Mouse (Mus musculus): Measurements from ENCODE around the gene Rmnd5b.
"Not testable (repeated sequence)": the region's sequence is repeated elsewhere in the genome, so short reads cannot be mapped to it uniquely, and the experiment has no call there.

Rmnd5b gene

DNA sequence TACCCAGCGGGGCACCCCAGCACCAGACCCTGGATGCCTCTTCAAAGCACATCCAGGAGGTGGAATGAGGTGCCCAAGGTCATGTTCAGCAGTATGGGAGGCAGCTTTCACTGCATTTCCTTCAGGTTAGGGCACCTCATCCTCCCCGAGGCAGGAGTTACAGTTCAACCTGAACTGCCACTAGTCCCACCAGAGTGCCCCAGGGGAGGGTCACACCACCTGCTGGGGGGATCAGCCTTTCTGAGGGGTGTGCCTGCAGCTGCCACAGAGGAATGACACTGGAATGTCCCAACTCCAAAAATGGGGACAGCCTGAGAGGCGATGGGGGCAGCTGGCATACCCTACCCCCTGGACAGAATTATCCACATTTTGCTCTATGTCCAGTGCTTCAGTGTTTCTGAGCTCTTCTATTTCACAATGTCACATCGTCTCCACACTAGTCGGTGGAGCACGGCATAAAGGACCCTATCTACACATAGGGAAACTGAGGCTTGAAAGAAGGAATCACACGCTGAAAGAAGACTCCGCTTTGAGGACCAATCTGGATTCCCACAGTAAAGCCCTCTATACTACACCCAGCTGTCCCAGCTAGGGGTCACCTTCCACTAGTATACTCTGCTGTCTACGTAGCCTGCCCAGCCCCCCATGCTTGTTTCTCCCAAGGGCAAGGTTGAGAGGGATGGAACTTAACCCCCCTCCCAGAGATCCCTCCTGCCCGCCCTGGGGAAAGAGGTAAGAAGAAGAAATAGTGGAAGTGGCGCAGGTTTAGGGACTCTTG is 13.6 kb upstream of the Rmnd5b start:
- no peak for DNase-seq (ENCODE audit: low read depth, low spot score)

DNA sequence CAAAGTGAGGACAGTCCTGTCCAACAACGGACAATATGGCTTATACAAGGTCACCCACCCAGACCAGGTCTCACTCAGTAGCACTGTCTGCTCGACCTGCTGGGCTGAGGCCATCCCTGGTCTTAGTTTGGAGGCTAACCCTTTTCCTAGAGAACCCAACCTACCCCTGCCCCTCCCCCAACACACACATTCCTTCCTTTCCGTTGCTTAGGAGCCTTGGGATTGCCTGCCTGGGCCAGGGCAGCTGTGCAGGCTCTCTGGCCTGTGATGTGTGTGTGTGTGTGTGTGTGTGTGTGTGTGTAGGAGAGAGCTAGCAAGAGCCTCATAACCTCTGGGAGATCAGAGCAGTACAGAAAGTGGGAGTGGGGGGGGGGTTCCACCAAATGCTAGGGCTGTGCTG is 12.9 kb upstream of the Rmnd5b start:
- DNase-seq (ENCODE audit: low read depth, low spot score): no peak

DNA sequence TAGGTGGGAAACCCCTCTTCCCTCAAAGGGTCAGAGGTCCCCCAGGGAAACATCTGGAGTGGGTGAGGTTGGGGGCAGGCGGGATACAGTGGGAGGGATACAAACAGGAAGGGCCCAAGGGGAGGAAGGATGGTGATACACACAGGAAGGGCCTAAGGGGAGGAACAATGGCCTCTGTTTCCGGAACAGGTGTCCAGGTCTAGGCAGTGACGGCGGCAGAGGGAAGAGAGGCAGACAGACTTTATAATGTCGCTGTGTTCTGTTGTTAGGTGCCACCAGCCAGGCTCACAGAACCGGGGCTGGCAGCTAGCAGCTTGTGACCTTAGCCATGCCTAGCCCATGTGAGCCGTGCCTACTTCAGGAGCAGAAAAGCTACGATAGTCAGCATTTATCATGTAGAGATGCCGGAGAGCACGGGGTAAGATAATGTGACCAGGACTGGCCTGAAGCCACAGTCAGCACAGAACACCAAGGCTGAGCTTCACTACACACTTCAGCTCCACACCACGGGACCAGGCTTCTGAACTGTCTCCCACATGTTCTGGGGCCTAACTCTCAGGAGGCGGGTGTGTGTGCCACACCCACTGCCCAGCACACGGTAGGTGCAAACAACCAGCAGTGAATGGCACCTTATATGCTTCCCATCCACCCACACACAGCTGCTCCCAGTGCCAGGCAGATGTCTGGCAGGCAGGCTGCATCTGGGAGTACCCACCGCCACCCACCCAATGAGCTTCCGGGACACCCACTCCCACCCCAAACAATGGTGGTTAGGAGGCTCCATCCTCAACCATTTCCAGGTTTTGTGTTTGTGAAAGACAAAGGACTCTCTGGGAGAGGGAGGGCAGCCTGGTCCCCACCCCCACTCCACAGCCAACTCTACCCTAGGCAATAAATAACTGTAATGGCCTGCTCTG is 11.3 kb upstream of the Rmnd5b start:
- no peak for DNase-seq (ENCODE audit: low read depth, low spot score)

DNA sequence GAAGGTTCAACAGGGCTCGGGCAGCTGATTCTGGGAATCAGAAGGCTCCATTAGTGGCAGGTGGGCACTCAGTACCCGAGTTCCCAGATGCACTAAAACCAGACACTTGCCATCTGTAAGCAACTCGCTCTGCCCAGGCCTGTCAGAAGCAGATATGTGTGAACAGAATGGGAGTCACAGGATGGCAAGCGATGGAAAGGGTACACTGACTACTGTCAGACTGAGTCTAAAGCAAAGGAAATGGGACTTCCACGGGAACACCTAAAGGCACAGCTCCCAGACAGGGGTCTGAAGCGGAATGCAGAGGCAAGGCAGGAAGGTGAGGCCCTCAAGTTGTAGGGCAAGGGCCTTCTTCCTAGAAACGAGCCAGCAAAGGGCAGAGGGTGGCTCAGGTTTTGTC is 10.5 kb upstream of the Rmnd5b start:
- no peak for DNase-seq (ENCODE audit: low read depth, low spot score)

DNA sequence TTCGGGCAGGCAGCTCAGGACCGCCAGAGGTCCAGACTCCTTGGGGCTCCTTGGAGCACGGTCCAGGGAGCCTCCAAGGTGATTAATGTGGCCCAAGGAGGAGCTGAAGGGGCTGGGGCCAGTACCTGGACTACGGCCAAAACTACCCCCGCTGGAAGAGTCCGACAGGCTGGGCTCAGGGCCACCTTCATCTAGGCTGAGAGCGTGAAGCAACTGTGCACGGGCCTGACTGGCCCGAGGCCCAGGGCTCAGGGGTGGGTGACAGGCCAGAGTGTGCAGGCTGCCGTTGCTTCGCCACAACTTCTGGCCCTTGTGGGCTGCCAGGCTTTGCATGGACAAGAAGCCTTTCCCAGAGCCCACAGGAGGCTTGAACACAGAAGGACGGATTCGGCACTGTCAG is 9.6 kb upstream of the Rmnd5b start:
- DNase-seq (ENCODE audit: low read depth, low spot score): no peak

DNA sequence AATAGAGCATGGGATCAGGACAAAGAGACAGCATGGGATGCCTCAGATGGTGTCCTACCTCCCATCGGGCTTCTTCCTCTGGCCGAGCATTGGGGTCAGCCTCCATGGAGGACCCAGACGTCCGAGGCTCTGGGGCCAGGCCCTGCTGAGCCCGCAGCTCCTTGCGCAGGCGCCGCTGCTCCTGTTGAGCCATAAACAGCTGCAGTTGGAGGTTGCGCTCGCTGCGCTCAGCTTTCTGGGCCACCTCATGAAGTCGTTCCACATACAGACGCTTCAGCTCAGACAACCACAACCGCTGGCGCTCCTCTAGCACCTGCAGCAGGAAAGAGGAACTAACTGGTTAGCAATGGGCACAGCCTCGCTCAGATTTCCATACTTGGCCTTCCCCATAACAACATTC is 8.5 kb upstream of the Rmnd5b start:
- peak; percentile 46 for DNase-seq (ENCODE audit: low read depth, low spot score)

DNA sequence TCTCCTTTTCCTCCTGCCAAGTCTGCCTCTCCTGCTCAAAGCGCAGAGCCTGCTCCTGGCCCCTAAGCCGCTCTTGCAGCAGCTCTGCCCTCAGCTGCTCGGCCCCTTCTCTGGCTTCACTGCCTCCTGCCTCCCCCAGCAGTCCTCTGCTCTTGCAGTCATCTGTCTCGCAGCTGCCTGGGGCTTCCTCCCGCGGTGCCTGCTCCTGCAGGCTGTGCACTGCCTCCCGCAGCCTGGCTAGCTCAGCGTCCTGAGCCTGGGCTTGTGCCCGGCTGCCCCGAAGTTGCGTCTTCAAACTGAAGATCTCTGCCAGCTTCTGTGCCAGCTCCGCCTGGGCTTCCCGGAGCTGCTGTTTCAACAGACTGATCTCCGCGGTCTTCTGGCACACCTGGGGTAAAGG is 8.1 kb upstream of the Rmnd5b start:
- no peak for DNase-seq (ENCODE audit: low read depth, low spot score)

DNA sequence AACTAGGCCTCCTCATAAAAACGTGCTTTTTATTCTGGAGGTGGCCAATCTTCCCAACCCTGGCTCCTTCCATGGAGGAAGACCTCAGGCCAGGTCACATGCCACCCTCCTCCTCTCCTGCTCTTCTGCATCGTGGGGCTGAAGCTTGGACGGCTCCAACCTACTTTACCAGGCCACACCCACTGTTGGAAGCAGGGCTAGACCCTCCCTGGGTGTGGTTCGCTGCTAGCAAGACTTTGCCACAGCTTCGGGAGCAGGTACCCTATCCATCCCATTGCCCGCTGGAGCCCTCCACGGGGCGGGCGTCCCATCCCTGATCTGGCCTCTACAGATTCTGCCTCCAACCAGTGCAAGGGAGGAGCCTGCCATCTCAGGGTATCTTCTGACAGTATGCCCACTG is 7.5 kb upstream of the Rmnd5b start:
- no peak for DNase-seq (ENCODE audit: low read depth, low spot score)

DNA sequence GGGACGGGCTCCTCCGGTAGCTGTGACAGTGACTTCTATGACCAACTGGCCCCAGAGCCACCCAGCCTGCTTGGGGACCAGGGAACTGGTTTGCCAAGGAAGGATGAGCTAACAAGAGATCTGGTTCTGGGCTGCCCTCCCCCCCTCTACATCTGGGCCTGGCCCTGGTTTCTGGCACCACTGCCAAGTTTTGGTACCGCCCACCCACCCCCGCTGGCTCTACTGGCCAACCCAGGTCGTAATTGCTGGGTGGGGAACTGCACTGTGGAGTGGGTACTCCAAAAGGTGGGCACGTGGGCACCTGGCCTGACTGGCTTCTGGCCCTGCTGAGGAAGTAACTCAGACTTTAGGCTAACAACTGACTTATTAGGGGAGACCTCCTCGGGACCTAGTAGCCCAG is 5.1 kb upstream of the Rmnd5b start:
- DNase-seq (ENCODE audit: low read depth, low spot score): no peak

DNA sequence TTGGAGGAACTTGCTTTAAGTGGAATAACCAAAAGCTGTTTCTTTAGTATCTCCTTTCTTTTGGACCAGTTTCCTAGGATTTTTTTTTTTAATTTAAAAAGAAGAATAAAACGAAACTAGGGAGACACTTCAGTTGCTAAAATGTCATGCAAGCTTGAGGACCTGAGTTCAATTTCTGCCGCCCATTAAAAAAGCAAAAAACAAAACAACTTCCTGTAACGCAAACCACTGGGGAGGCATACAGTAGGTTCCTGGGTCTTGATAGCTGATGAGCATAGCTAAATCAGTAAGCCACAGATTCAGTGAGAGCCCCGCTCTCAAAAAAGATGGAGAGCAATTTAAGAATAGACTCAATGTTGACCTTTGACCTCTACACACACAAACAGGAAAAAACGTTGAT is 2.8 kb upstream of the Rmnd5b start:
- DNase-seq (ENCODE audit: low read depth, low spot score): peak; percentile 21

DNA sequence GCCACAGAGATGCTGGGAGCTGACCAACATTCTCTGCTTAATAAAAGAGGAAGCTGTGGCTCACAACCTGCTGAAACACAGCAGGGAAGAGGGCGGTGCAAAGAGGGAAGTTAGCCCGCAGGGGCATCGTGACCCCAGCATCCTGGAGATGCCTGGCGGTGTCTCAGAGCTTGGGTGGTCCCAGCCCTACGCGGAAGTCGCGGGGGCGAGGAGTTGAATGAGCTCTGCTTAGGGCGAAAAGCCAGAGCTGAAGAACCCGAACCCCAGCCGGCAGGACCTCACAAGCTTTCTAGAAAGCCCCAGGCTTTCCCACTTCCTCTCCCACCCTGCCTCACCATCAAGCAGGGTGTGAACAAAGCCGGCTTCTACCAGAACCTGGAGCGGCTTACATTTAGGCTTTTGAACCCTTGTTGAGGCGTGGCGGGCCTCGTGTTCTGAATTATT is 2.3 kb upstream of the Rmnd5b start:
- peak; percentile 69 for DNase-seq (ENCODE audit: low read depth, low spot score)

DNA sequence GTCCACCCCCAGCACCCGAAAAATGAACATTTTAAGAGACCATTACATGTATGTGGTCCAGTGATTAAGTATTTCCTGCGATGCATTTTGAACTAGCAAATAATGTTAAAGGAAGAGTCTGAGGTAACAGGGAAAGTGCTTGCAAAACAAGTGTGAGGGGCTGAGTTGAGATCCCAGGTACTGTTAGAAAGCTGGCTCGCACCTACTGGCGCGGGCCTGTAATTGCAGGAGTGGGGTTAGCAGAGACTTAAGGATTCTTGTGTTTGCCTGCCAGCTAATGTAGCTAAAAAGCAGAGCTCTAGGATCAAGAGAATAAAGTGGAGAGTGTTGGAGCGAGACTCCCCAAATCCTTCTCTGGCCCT is 608 bp upstream of the Rmnd5b start:
- DNase-seq (ENCODE audit: low read depth, low spot score): peak; percentile 88

DNA sequence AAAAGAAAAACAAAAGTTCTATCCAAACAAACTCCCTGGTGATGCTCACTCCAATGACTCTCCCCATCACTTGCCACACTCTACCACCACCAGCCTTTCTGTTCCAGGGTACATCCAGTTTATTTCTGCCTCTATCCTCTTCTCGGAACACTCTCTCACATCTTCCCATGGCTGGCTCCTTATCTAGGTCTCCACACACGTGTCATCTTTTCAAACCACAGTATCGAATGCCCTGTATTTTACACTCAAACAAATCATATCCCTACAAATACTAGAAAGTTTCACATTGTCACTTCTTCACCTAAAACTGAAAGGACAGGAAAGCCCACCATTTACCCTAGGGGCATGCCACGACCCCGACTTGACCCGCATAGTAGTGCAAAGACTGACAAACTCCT is 570 bp downstream of the Rmnd5b start:
- DNase-seq (ENCODE audit: low read depth, low spot score): no peak

DNA sequence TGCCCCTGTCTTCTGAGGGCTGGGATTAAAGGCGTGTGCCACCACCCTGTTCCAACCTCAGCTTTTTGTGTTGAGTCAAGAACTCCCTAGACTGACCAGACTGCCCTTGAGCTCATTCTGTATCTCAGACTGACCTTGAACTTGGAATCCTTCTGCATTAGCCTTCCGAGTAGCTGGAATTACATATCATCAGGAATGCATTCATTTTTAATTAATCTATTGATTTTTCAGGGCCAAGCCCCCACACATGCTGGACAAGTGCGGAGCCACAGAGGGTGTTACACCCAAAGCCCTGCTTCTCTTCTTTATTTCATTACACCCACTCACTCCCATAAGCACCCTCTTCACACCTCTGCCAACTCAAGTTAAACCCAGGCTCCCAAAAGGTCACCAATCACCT is 2.0 kb downstream of the Rmnd5b start:
- no peak for DNase-seq (ENCODE audit: low read depth, low spot score)

DNA sequence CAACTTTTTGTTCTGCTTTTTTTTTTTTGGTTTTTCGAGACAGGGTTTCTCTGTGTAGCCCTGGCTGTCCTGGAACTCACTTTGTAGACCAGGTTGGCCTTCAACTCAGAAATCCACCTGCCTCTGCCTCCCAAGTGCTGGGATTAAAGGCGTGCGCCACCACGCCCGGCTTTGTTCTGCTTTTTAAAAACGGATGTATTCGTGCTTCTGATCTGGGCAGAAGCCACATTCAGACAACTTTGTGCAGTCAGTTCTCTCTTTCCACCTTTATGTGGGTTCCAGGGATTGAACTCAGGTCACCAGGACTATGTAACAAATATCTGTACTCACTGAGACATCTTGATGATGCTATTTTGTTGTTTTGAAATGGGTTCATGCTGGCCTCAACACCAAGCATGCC is 2.5 kb downstream of the Rmnd5b start:
- DNase-seq (ENCODE audit: low read depth, low spot score): not testable (repeated sequence)

DNA sequence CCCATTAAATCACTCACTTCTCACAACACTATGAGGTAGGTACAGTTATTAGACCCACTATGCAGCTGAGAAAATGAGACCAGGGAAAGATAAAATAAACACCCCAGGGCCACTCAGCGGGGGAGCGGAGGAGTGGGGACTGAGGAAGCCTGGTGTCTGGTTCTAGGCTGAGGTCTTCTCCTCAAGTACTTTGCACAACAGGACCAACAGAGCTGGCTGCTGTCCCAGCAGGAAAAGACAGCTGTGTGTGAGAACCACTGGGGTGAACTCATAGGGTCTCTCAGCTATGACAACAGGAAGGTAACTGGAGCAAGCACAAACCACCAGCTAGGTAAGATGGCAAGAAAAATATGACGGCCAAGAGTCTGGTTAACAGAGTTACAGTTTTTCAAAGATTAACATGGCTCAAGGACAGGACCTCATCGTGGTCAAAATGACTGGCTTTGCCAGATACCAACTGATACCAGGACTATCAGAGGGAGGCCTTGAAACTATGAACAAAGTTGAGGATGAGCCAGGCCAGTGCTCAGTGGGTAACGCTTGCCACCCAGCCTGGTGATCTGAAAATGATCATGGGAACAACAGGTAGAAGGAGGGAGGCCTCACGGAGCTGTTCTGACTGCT is 3.5 kb downstream of the Rmnd5b start:
- DNase-seq (ENCODE audit: low read depth, low spot score): no peak

DNA sequence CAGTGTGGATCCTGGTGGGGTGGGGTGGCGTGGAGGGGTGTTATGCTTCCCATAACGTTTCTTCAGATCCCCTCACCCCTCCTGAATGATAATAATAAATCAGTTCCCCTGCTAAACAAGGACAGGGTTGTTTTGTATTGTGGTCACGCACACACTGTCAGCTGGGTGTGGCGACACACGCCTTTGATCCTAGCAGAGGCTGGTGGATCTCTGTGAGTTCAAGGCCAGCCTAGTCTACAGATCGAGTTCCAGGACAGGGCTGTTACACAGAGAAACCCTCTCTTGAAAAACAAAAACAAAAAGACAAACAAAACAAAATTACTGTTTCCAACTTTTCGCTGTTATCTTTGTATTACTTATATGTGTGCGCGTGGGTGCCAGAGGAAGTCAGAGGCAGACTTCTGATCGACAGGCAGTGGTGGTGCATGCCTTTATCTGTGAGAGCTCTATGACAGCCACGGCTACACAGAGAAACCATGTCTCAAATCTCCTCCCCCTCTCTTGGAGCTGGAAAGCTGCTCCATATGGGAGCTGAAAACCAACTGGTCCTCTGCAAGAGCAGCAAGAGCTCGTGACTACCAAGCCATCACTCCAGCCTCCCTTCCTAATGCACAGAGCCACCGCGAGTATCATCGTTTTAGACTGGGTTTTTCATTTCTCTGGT is 5.9 kb downstream of the Rmnd5b start:
- peak; percentile 26 for DNase-seq (ENCODE audit: low read depth, low spot score)

DNA sequence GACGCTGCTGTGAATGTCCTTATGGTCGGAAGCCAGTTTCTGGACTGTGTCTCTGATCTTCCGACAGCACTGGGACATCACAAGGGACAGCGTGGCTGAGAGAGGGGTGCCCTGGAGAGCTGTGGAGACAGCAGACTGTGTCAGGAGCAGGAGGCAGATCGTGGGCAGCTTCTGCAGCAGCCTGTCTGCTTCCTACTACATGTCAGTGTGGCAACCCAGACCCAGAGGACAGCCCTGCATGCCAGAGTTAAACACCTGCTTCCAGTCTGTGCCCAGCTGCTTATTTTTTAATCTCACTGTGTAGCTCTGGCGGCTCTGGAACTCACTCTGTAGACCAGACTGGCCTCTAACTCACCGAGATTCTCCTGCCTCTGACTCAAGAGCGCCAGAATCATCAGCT is 7.8 kb downstream of the Rmnd5b start:
- DNase-seq (ENCODE audit: low read depth, low spot score): no peak

DNA sequence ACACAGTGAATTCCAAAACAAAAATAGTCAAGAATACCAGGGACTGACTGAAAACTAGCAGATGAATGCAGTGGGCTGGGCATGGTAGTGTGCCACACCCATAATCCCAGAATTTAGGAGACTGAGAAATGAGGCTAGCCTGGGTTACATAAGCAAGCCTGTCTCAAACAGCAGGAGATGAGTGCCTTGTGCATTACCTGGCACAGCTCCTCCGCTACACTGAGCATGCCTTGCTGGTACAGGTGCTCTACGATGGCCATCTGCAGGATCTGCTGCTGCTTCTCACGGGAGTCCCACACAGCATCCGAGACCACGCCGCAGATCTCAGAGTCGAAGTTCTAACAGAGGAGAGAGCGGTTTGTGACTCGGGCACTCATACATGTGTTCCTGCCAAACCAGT is 8.3 kb downstream of the Rmnd5b start:
- no peak for DNase-seq (ENCODE audit: low read depth, low spot score)

DNA sequence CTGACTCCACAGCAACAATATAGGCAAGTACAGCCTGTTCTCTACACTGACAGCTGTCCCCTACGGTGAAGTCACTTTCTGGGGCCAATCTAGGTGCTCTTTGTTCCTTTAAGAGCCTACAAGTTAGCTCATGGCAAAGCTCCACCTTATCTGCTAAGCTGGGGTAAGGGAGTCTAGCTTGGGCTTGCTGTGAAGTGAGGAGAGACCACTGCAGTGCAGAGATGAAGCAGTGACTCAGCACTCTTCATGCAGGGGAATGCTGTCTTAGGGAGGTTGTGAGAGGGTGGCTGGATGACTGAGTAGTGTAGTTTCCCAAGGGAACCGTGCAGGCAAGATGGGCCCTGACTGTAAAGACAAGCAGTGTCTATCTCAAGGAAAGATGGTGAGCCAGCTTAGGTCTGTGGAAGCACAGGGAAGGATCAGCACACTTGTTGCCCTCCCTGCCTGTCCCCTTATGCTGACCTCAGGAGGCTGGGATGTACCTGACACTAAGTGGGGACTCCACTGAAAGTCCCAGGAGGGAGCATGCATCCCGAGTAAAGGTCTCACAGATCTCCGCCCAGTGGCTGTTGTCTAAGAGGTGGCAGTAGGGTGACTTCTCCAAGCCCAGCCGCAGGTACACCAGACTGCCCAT is 10.4 kb downstream of the Rmnd5b start:
- no peak for DNase-seq (ENCODE audit: low read depth, low spot score)

DNA sequence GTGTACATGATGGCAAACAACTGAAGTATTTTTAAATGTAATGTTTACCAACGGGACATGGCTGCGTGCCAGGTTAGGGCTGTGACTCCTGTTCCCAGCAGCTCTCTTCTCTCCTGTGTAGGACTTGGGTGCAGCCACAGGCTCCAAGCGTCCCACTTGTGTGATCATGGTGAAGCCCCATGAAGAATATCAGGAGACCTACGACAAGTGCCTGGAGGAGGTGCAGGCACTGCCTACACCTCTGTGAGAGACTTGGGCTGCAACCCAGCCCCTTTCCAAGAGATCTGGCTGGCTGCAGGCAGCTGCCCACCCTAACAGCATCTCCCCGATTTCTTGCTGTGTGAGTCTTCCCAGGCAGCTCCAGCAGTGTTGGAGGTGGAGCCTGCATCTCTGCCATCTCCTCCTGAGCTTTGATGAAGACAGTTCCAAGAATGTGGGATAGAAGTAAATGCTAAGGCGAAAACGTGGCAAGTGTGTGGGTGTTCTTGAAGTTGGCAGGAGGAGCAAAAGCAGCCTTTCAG is 12.7 kb downstream of the Rmnd5b start:
- DNase-seq (ENCODE audit: low read depth, low spot score): no peak
